Mouse (Mus musculus) inflammation-experienced regulatory T-cells (primary cell): Measurements from ENCODE around the gene Dzip1l. TPM values are rescaled to one million over a fixed set of nuclear protein-coding genes. Genes with fewer than 3 reads are reported as not detected.

Experiments
- polyA plus RNA-seq, 2 experiments: library from polyadenylated mRNA; unstranded; fragments of 100-300 nt; shearing (Covaris generic); gene quantifications; one replicate each; pipeline ENCODE4 v1.2.1; 2017

Dzip1l gene
- polyA plus RNA-seq = under 1 TPM; 0.06 to 0.36 TPM

GRCm38 (mm10) chr9:99629281-99630011 is at the start of gene Dzip1l:
Gene Dzip1l, plus strand, starts transcription at chr9:99629496.

GRCm38 (mm10) chr9:99612202-99612601 is 17.1 kb upstream of the Dzip1l start, which contains the start of gene A4gnt:
Gene A4gnt, plus strand, starts transcription at chr9:99612502.

GRCm38 (mm10) chr9:99717134-99717533 is 87.8 kb downstream of the Dzip1l start, which contains the start of gene Cldn18:
Gene Cldn18, minus strand, starts transcription at chr9:99717267.

Other genes with a start within 250 kb of the Dzip1l start
- gene Mras, start 192.1 kb upstream of the Dzip1l start, polyA plus RNA-seq = under 1 TPM; 0.23 to 0.39 TPM
- gene Nme9, start 178.0 kb upstream of the Dzip1l start, polyA plus RNA-seq = under 1 TPM in 1 of 2 experiments, not detected in 1; 0.76 TPM
- gene Armc8, start 60.6 kb upstream of the Dzip1l start, polyA plus RNA-seq = 10 to 100 TPM; 28.1 to 31.3 TPM
- 10 to 100 TPM; 32.5 to 49.4 TPM for gene Dbr1, start 53.7 kb upstream of the Dzip1l start, polyA plus RNA-seq
- gene A4gnt, start 17.0 kb upstream of the Dzip1l start, polyA plus RNA-seq = not detected
- gene Cldn18, start 87.8 kb downstream of the Dzip1l start, polyA plus RNA-seq = not detected
- under 1 TPM; 0.33 to 0.45 TPM for gene Sox14, start 246.7 kb downstream of the Dzip1l start, polyA plus RNA-seq